Mouse (Mus musculus) megakaryocyte, embryonic 14.5 days (primary cell): ENCODE measurements around the gene Gjb1. TPM values are rescaled to one million over a fixed set of nuclear protein-coding genes. Genes with fewer than 3 reads are reported as not detected.

ENCODE experiments used
- H3K27me3 ChIP-seq: replicated peaks from 2 replicates; pipeline ENCODE3; 2012; ENCODE audit warnings: inconsistent platforms
- H3K36me3 ChIP-seq: replicated peaks from 2 replicates; pipeline ENCODE3; 2012; ENCODE audit warnings: low read length, inconsistent platforms, mixed read lengths
- H3K4me1 ChIP-seq: 2 replicates; pipeline ENCODE4 v1.6.1; 2012; ENCODE audit warnings: inconsistent platforms
- H3K4me3 ChIP-seq: replicated peaks from 2 replicates; pipeline ENCODE3; 2012; ENCODE audit warnings: moderate library complexity, mild to moderate bottlenecking, inconsistent platforms
- H3K9me3 ChIP-seq: 2 replicates; pipeline ENCODE4 v1.6.1; 2012; ENCODE audit warnings: inconsistent platforms
- FLI1 ChIP-seq: IDR thresholded peaks from 2 replicates; pipeline ENCODE4 v1.6.1; 2012; ENCODE audit warnings: low read length, inconsistent platforms, mixed read lengths
- GATA1 ChIP-seq: IDR thresholded peaks from 3 replicates; pipeline ENCODE4 v1.6.1; 2012; ENCODE audit warnings: mixed read lengths, low read length, inconsistent platforms, borderline replicate concordance
- polyA plus RNA-seq: library from polyadenylated mRNA; stranded (reverse); fragments of >175 nt; gene quantifications from 2 replicates; pipeline ENCODE4 v1.2.3, GENCODE M21; 2012; ENCODE audit warnings: low replicate concordance; ENCODE audit not compliant: insufficient read depth

Gene Gjb1
- polyA plus RNA-seq, 1 experiment = not detected

DNA sequence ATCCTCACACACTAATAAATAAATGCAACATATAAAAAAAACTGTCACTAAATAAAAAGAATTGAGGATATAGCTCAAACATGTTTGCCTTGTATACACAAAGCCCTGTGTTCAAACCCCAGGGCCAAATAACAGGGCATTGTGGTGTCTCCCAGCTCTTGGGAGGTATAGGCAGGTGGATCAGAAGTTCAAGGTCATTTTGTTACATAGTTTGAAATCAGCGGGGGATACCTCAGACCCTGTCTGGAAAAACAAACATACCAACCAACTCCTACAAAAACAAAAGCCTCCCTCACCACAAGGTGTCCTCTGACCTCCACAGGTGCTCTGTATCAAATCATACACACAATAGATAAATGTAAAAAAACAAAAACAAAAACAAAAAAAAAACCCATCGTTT is 18.2 kb downstream of the Gjb1 start:
- Histone ChIP-seq H3K27me3 (peaks cover 33% of the 10 kb centered on the region), H3K36me3 (no peaks in the 10 kb centered on the region), H3K4me1 (no peaks in the 10 kb centered on the region), H3K9me3 (no peaks in the 10 kb centered on the region), H3K4me3 (no peak overlapping the region)
- no peak for TF ChIP-seq GATA1
- TF ChIP-seq FLI1 = no peak

DNA sequence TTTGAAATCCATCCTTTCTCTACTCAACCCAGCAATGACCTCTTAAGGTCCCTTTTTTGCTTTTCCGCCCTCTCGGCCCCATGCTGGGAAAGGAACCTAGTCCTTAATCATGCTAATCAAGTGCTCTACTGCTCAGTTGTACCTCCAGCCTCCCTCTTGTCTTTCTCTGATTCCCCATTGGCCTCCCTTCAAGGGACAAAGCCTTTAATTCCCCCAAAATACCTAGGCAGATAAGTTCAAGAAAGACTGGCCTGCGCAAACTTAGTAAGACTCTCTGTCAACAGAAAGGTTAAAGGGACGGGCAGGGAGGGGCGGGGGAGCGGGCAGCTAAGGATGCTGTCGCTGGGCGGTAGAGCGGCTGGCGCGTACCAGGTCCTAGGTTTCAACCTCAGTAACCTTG is 20.3 kb downstream of the Gjb1 start:
- Histone ChIP-seq H3K36me3 (no peaks in the 10 kb centered on the region), H3K27me3 (peaks cover 27% of the 10 kb centered on the region), H3K9me3 (no peaks in the 10 kb centered on the region), H3K4me3 (no peak overlapping the region), H3K4me1 (no peaks in the 10 kb centered on the region)
- TF ChIP-seq FLI1 (no peak), GATA1 (no peak)

DNA sequence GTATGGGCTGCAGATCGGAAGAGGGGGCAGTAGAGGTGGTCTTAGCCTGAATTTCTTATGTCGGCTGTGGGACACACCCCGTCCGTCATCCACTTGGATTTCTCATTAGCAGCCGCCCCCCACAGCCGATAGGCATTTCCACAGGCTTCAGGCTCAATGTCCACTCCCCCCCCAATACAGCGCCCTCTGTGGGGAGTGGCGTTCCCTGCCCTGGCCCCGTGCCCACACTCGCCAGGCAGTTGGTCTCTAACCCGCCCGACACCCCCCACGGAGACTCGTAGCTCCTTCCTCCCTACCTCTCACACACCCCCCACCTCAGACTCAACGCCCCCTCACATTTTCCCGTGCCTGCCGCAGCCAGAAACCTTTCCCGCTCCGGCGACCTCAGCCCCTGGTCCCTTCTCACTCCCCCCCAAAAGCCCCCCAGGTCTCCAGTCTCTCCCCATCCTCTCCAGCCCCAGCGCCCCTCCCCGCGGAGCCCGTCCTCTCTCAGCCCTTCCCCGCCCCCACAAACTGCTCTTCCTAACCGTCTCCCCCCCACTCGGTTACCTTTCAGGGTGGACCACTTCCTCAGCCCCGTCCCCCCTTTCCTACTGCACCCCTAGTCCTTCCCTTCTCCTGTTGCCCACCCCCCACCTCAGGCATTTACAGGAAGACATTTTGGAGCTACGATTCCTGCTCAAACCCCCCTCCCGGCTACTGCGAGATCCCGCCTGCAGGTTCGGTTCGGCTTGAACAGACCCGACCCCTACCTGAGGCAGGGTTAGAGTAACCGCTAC is 43.0 kb downstream of the Gjb1 start:
- H3K36me3 ChIP-seq = peaks cover 32% of the 10 kb centered on the region
- peaks cover 28% of the 10 kb centered on the region for H3K4me1 ChIP-seq
- H3K9me3 ChIP-seq = no peaks in the 10 kb centered on the region
- H3K27me3 ChIP-seq = peaks cover 9% of the 10 kb centered on the region
- no peak for TF ChIP-seq FLI1
- no peak for TF ChIP-seq GATA1
- peak overlapping the region; percentile 95 for H3K4me3 ChIP-seq

DNA sequence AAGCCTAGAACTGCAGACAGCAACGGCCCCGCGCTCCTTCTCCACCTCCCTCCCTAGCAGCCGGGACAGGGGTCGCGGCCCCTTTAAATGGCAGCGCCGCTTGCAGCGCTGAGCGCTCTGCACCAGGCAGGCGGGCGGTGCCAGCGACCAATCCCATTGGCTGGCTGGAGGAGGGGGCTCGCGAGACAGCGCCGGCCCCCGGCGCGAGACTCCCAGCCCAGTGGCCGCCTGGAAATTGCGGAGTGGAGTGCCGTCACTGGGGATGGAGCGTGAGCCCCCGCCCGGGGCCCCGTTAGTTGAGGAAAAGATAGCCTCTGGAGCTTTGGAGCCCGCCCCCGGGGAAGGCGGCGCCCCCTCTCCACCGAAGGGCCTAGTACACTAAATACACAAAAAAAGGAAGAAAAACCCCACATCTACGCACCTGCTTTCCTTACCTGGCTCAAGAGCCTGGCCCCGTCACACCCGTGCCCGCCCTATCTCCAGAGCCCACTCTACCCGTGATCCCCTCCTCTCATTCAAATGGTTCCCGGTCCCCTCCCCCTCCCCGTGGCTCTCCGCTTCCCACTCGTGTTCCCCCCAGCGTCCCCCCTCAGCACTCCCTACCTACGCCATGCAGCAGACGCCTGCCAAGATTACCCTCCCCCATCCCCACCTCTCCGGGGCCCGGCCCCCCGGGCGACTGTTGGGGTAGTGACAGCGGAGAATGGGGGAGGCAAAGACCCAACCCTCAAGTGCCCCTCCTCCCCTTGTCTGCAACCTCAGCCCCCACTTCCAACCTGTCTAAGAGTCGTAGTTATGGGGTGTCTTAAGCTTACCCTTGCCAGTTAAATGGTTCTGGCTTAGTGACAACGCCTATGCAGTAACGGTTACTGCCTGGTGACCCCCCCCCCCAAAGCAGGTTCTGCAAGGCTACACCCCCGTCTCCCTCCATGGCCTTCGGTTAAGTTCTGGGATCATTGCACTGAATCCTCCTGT is 43.8 kb downstream of the Gjb1 start:
- Histone ChIP-seq H3K27me3 (peaks cover 9% of the 10 kb centered on the region), H3K36me3 (peaks cover 23% of the 10 kb centered on the region), H3K9me3 (no peaks in the 10 kb centered on the region), H3K4me3 (peak overlapping the region; percentile 95), H3K4me1 (peaks cover 28% of the 10 kb centered on the region)
- TF ChIP-seq FLI1 = no peak
- TF ChIP-seq GATA1 = no peak

DNA sequence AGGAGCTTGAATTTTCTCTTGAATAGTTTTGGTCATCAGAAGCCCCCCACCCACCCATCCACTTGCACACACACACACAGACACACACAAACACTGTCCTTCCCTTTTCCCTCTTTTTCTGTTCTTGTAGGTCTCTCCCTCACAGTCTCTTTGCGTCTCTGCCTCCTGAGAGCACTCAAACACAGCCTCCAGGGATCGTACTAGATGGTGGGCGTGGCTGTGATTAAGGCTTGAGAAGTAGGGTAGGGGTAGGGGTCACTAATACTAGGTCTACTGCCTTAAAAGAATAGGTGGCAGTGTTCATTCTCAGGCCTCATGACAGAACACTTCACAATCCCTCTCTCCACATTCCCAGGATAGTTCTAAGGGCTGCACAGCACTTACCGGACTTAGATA is 44.5 kb downstream of the Gjb1 start, which contains the start of gene Zmym3:
Gene Zmym3, minus strand, starts transcription at position 150 of the 396 bp plus-strand sequence.
- Histone ChIP-seq H3K4me1 (peaks cover 28% of the 10 kb centered on the region), H3K4me3 (peak within 1 kb of the TSS; percentile 95), H3K27me3 (peaks cover 6% of the 10 kb centered on the region), H3K36me3 (peaks cover 16% of the 10 kb centered on the region), H3K9me3 (no peaks in the 10 kb centered on the region)
- TF ChIP-seq GATA1 (no peak), FLI1 (no peak)

DNA sequence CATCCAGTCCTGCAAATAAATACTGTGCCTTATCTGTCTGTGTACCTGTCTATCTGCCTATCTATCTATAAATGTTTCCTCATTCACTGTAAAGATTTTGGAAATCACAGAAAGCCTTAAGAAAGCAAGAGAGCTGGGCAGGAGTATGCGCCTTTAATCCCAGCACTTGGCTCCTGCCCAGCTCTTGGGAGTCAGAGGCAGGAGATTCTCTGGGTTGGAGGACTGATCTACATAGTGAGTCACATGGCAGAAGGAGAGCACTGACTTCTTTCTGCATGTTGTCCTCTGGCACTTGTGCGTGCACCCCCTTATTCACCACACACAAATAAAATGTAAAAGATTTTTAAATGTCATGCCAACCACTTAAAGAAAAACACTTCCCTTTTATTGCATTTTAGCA is 47.3 kb downstream of the Gjb1 start:
- Histone ChIP-seq H3K9me3 (no peaks in the 10 kb centered on the region), H3K4me1 (peaks cover 17% of the 10 kb centered on the region), H3K4me3 (no peak overlapping the region), H3K27me3 (peaks cover 3% of the 10 kb centered on the region), H3K36me3 (no peaks in the 10 kb centered on the region)
- TF ChIP-seq GATA1 (no peak), FLI1 (no peak)

DNA sequence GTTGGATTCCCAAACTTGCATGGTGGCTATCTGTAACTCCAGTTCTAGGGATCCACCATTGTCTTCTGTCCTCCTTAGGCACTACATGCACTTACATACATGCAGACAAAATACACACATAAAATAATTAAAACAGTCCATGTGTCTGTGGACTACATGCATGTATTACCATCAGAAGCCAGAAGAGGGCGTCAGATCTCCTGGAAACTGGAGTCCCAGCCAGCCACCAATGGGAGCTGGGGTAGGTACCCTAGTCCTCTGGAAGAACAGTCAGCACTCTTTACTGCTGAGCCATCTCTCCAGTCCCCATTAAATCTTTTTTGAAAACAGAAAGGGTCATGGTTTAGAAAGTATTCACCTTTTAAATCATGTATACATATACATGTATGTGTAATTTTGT is 51.6 kb downstream of the Gjb1 start:
- TF ChIP-seq FLI1 (no peak), GATA1 (no peak)
- Histone ChIP-seq H3K27me3 (peaks cover 2% of the 10 kb centered on the region), H3K9me3 (no peaks in the 10 kb centered on the region), H3K4me3 (peak overlapping the region; percentile 93), H3K36me3 (peaks cover 12% of the 10 kb centered on the region), H3K4me1 (peaks cover 15% of the 10 kb centered on the region)

DNA sequence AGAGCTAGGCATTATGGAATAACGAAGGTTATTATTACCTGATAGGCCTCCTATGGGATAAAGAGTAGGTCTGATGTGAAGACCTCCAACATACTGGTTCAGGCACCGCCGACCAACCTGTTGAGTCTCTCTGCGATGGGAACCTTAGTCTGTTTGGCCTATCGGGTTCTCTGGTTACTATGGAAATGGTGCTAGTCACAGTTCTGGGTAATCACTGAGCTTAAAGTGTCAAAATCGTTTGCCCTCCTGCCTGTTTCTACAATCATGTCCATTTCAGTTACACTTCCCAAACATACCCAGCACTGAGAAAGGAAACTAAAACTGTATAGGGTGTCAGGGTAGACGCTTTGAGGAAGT is 52.6 kb downstream of the Gjb1 start:
- Histone ChIP-seq H3K36me3 (peaks cover 19% of the 10 kb centered on the region), H3K9me3 (no peaks in the 10 kb centered on the region), H3K4me3 (peak overlapping the region; percentile 93), H3K4me1 (peaks cover 15% of the 10 kb centered on the region), H3K27me3 (peaks cover 2% of the 10 kb centered on the region)
- TF ChIP-seq FLI1 (no peak), GATA1 (no peak)

DNA sequence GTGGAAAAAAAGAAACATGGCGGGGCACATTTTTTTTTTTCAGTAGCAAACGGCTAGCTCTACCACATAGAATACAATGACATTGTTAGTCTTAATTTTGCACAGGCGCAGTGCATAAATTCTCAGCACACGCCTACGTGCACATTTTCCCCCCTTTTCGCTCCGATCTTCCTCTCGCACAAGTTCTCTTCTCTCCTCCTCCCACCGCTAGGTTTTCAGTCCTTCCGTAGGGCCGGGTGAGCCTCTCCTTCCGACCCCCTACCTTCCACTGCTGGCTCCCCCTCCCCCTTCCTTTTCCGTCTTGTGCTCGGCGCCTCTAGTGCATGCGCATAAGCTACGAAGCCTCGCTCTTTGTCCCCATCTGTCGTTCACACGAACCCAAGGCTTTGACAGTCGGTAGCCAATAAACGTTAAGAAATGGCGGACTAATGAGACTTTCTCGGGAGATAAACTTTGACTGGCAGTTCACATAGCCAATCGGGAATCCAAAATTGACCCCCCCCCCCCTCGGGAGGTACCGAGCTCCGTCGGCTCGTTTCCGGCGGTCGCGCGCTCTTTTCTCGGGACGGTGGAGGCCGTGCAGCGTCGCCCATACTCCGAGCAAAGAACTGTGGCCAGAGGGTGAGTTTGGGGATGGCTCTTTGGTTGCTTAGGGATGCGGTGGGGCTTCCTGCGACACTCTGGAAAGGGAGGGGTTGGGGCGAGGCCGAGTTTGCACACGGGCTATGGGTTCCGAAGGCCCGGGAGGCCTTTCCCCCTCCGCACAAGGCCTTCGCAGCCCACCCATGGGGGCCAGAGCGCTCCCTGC is 53.2 kb downstream of the Gjb1 start, which contains the start of gene Nono:
Gene Nono, plus strand, starts transcription at position 177 of the 808 bp plus-strand sequence.
- no peak for TF ChIP-seq GATA1
- peaks cover 20% of the 10 kb centered on the region for H3K36me3 ChIP-seq
- peaks cover 2% of the 10 kb centered on the region for H3K27me3 ChIP-seq
- no peaks in the 10 kb centered on the region for H3K9me3 ChIP-seq
- H3K4me3 ChIP-seq = peak within 1 kb of the TSS; percentile 93
- H3K4me1 ChIP-seq = peaks cover 15% of the 10 kb centered on the region
